Mouse (Mus musculus): ENCODE results near the gene Rras.

Rras gene

GRCm38 (mm10) chr7:45027761-45028160, 10.0 kb downstream of the Rras start:
- no peak for DNase-seq

GRCm38 (mm10) chr7:45028351-45028750, 10.6 kb downstream of the Rras start:
- no peak for DNase-seq

GRCm38 (mm10) chr7:45029995-45030394, 12.2 kb downstream of the Rras start:
- DNase-seq = no peak

GRCm38 (mm10) chr7:45030857-45031256, 13.1 kb downstream of the Rras start:
- DNase-seq = no peak

- no peak for DNase-seq
Measured at GRCm38 (mm10) chr7:45033722-45034359, 16.1 kb downstream of the Rras start.

- DNase-seq = no peak
Measured at GRCm38 (mm10) chr7:45035631-45036030, 17.9 kb downstream of the Rras start.

- DNase-seq = no peak
Measured at GRCm38 (mm10) chr7:45036702-45037101, 18.9 kb downstream of the Rras start.

GRCm38 (mm10) chr7:45037720-45038361, 20.1 kb downstream of the Rras start:
- DNase-seq = no peak

- DNase-seq = no peak
Measured at GRCm38 (mm10) chr7:45038411-45038810, 20.6 kb downstream of the Rras start.

GRCm38 (mm10) chr7:45040851-45041250, 23.1 kb downstream of the Rras start:
- no peak for DNase-seq

GRCm38 (mm10) chr7:45043307-45043706, 25.5 kb downstream of the Rras start:
- DNase-seq = no peak

- no peak for DNase-seq
Measured at GRCm38 (mm10) chr7:45045741-45046140, 28.0 kb downstream of the Rras start.

GRCm38 (mm10) chr7:45046853-45047350, 29.1 kb downstream of the Rras start:
- DNase-seq = no peak

GRCm38 (mm10) chr7:45047491-45047890, 29.7 kb downstream of the Rras start:
- DNase-seq = no peak

GRCm38 (mm10) chr7:45048001-45048890, 30.5 kb downstream of the Rras start:
- peak; percentile 43 for DNase-seq

- DNase-seq = peak; percentile 34
Measured at GRCm38 (mm10) chr7:45048923-45049657, 31.3 kb downstream of the Rras start.

GRCm38 (mm10) chr7:45050945-45051600, 33.3 kb downstream of the Rras start:
- peak; percentile 68 for DNase-seq

- no peak for DNase-seq
Measured at GRCm38 (mm10) chr7:45051601-45051974, 33.8 kb downstream of the Rras start.

GRCm38 (mm10) chr7:45052181-45052861, 34.6 kb downstream of the Rras start:
- peak; percentile 65 for DNase-seq

GRCm38 (mm10) chr7:45052862-45053116, 35.0 kb downstream of the Rras start, which contains the start of gene Prr12:
Gene Prr12 (minus strand): TSS chr7:45052881.
- DNase-seq = no peak

GRCm38 (mm10) chr7:45053117-45053930, 35.6 kb downstream of the Rras start:
- peak; percentile 79 for DNase-seq
